ENCODE assay signal across 9 mouse cellular contexts in the genomic region with DNA sequence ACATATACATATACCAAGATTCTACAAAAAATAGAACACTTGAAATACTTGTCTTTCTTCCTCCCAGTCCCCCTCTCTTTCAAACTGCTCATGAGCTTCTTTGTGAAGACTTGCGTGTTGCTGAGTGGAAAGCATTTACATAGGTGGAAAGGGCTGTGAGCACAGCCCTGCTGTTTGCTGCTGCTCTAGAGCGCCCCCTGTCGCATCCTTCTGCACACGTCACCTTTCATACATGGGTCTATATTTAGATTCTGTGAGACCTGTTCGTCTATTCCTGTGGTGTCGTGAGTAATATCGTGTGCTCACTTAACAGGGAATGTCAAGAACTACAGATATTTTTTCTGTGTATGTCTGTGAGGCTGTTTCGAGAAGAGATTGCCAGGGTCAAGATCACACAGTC. TPM values are rescaled to one million over a fixed set of nuclear protein-coding genes. Genes with fewer than 3 reads are reported as not detected.
DNase-seq lines count a peak whose midpoint lies in the region; ATAC-seq and TF ChIP-seq lines count a peak whose summit lies in the region.
"Had no signal": no experiment of that assay in that cellular context is flagged by ENCODE, and none has a peak within 500 bp of the region (broad histone marks: within the 10 kb centered on the region; RNA-seq: fewer than 3 reads in every experiment).

No protein-coding gene starts in this region.

- 0 out of 4 replicates have a peak, but pooled peaks cover 0 to 2% of the 10 kb centered on the region in 2 experiments for H3K4me1 ChIP-seq in ES-E14 (ENCODE audit: control insufficient read depth in 2 of 2, insufficient read depth in 2 of 2, low read length in 2 of 2, poor library complexity in 1 of 2)
- H3K4me1 ChIP-seq in limb, embryonic 11.5 days (ENCODE audit: control insufficient read depth, insufficient read depth, low read length): no peaks in the 10 kb centered on the region
- no peaks in the 10 kb centered on the region for H3K4me1 ChIP-seq in neural tube, embryonic 11.5 days (ENCODE audit: control insufficient read depth, insufficient read depth, low read length)

- no peaks in the 10 kb centered on the region for H3K27me3 ChIP-seq in limb, embryonic 11.5 days (ENCODE audit: control insufficient read depth, insufficient read depth, low read length)
- H3K27me3 ChIP-seq in neural tube, embryonic 11.5 days (ENCODE audit: control insufficient read depth, insufficient read depth, low read length): no peaks in the 10 kb centered on the region

- no peak overlapping the region for H3K27ac ChIP-seq in ES-E14 (ENCODE audit: insufficient read depth, low read depth, low read length, poor library complexity, severe bottlenecking)
- no peak overlapping the region for H3K27ac ChIP-seq in limb, embryonic 11.5 days (replicated peaks; ENCODE audit: low read depth, low read length)
- no peak overlapping the region for H3K27ac ChIP-seq in neural tube, embryonic 11.5 days (ENCODE audit: low read depth, low read length)
- H3K27ac ChIP-seq: macrophage had no signal

- H3K36me3 ChIP-seq in ES-E14 (ENCODE audit: control insufficient read depth, insufficient read depth, low read length, poor library complexity, severe bottlenecking): no peaks in the 10 kb centered on the region
- H3K36me3 ChIP-seq in limb, embryonic 11.5 days (ENCODE audit: control insufficient read depth, insufficient read depth, low read length): no peaks in the 10 kb centered on the region
- no peaks in the 10 kb centered on the region for H3K36me3 ChIP-seq in neural tube, embryonic 11.5 days (ENCODE audit: control insufficient read depth, insufficient read depth, low read length)

- WGBS in limb, embryonic 11.5 days: 25% methylated on average over 8 of the region's 8 CpGs
- WGBS in neural tube, embryonic 11.5 days: 23% methylated on average over 8 of the region's 8 CpGs

- peak; percentile 24 for DNase-seq in heart, adult 8-10 months (ENCODE audit: low spot score)
- DNase-seq in heart, postnatal 25 days (ENCODE audit: low spot score): no peak
- peak; percentile 54 for DNase-seq in ES-E14 (ENCODE audit: low read depth, low spot score)
- DNase-seq in heart, postnatal 14 days: peak; percentile 51 to 55
- DNase-seq in limb, embryonic 11.5 days (ENCODE audit: low spot score): peak; percentile 78
- peak; percentile 67 for DNase-seq in neural tube, embryonic 11.5 days (ENCODE audit: low spot score)

- in situ Hi-C loops in ES-E14 (cut with MboI; ENCODE audit: low sequenced_read_pairs in 2 of 2, unreplicated experiment in 2 of 2): no loop called here

- H3K4me3 ChIP-seq in ES-E14 (ENCODE audit: insufficient read depth in 1 of 2, low read depth in 1 of 2, low read length in 2 of 2, poor library complexity in 1 of 2, severe bottlenecking in 1 of 2): no peak overlapping the region
- H3K4me3 ChIP-seq in limb, embryonic 11.5 days (ENCODE audit: low read depth, low read length): no peak overlapping the region
- H3K4me3 ChIP-seq in neural tube, embryonic 11.5 days (ENCODE audit: low read depth, low read length): no peak overlapping the region

- peak; percentile 95 for ATAC-seq in common myeloid progenitor, adult 5-6 weeks (replicated peaks; ENCODE audit: low read depth, poor library complexity, severe bottlenecking)
- ATAC-seq in limb, embryonic 11.5 days (ENCODE audit: insufficient number of reproducible peaks, low FRiP score, low TSS enrichment, low read depth): no peak; the same call in 1 of the 2 replicates
- ATAC-seq in neural tube, embryonic 11.5 days (ENCODE audit: insufficient read depth, low FRiP score, low TSS enrichment): peak; percentile 35; the same call in 1 of the 2 replicates
- no peak for ATAC-seq in activated CD4-positive, CD25-positive, alpha-beta regulatory T cell, adult 4 months

- intact Hi-C loops in heart, postnatal 25 days (cut with DNase I): no loop called here
- intact Hi-C loops in heart, postnatal 14 days (cut with DNase I): no loop called here

- no peak overlapping the region for H3K9ac ChIP-seq in ES-E14 (ENCODE audit: insufficient read depth, low read depth, low read length, poor library complexity, severe bottlenecking)
- H3K9ac ChIP-seq in limb, embryonic 11.5 days (ENCODE audit: low read length): no peak overlapping the region
- no peak overlapping the region for H3K9ac ChIP-seq in neural tube, embryonic 11.5 days (ENCODE audit: low read length)

- no peak overlapping the region for H3K4me2 ChIP-seq in limb, embryonic 11.5 days (ENCODE audit: low read depth, severe bottlenecking)
- H3K4me2 ChIP-seq in neural tube, embryonic 11.5 days (ENCODE audit: low read depth): no peak overlapping the region

- no peaks in the 10 kb centered on the region for H3K9me3 ChIP-seq in ES-E14 (ENCODE audit: control insufficient read depth, insufficient read depth, low read depth, low read length)
- H3K9me3 ChIP-seq in limb, embryonic 11.5 days (ENCODE audit: control insufficient read depth, low read length): no peaks in the 10 kb centered on the region
- H3K9me3 ChIP-seq in neural tube, embryonic 11.5 days (ENCODE audit: control insufficient read depth, low read length): no peaks in the 10 kb centered on the region

TF ChIP-seq in ES-E14, 5 proteins besides CTCF, POLR2A, EP300 and RAD21:
- TF ChIP-seq ZC3H11A (IDR thresholded peaks at IDR 0.05; ENCODE audit: borderline replicate concordance, low read depth, low read length) (no peak), HCFC1 (IDR thresholded peaks at IDR 0.05; ENCODE audit: borderline replicate concordance, insufficient read depth, low read length) (no peak), ZNF384 (IDR thresholded peaks at IDR 0.05; ENCODE audit: low read depth, low read length) (no peak), MAFK (IDR thresholded peaks at IDR 0.05; ENCODE audit: insufficient read depth, low read depth, low read length) (no peak), CHD2 (IDR thresholded peaks at IDR 0.05; ENCODE audit: low read depth, low read length) (no peak)

RNA-seq across cellular contexts. Expression of gene Foxa2, which starts 35.5 kb away (rescaled TPM):
- not detected for total RNA-seq in heart, adult 8-10 months (2022)
- total RNA-seq in heart, postnatal 25 days (2021): not detected
- 0.11 and 1.5 TPM in 2 replicates for total RNA-seq in ES-E14 (2012; rRNA removed)
- total RNA-seq in common myeloid progenitor, adult 5-6 weeks (2017): not detected in 2 replicates
- not detected for total RNA-seq in heart, postnatal 14 days (2021)
- 0.09 TPM in 1 of 2 replicates, not detected in the other for polyA plus RNA-seq in limb, embryonic 11.5 days (2014; fragmentation: Nextera tagmentation; extraction: Ambion mirVana)
- 4.0 and 4.1 TPM in 2 replicates for polyA plus RNA-seq in neural tube, embryonic 11.5 days (2014; fragmentation: Nextera tagmentation; extraction: Ambion mirVana)
- polyA plus RNA-seq in activated CD4-positive, CD25-positive, alpha-beta regulatory T cell, adult 4 months (2017; shearing (Covaris generic)): not detected
- polyA plus RNA-seq: macrophage had no signal

Comparison
In these comparisons a context has a peak if more than half of its experiments do, and no peak if none do; other contexts are left out.
1. ATAC-seq: peak in common myeloid progenitor, adult 5-6 weeks (single experiment) and neural tube, embryonic 11.5 days (single experiment); none in limb, embryonic 11.5 days (single experiment) and activated CD4-positive, CD25-positive, alpha-beta regulatory T cell, adult 4 months (single experiment).